Mouse (Mus musculus) layer of hippocampus, adult 2 months (tissue): ENCODE measurements around the gene Lrrc4b. TPM values are rescaled to one million over a fixed set of nuclear protein-coding genes. Genes with fewer than 3 reads are reported as not detected.

ENCODE experiments used
- DNase-seq, 2 experiments: peaks; one replicate each; pipeline ENCODE4 v3.0.0; 2022; ENCODE audit warnings: low spot score in 2 of 2
- H3K27ac ChIP-seq: fragments of 200-600 bp; 2 replicates; pipeline ENCODE4 v1.8.1; 2022
- H3K4me3 ChIP-seq: fragments of 200-600 bp; 2 replicates; pipeline ENCODE4 v1.8.1; 2022; ENCODE audit warnings: mild to moderate bottlenecking
- CTCF ChIP-seq: fragments of 200-600 bp; conservative IDR thresholded peaks from 2 replicates; pipeline ENCODE4 v1.8.1; 2022; ENCODE audit warnings: antibody characterized with exemption, mild to moderate bottlenecking, moderate library complexity
- total RNA-seq, 2 experiments: library from RNA; stranded (reverse); gene quantifications; 2 replicates each; pipeline ENCODE4 v1.2.3; 2021

Gene Lrrc4b
- total RNA-seq, 2 experiments from 2014 or later: 318 to 334 TPM

GRCm38 (mm10) chr7:44441180-44441579 lies 12.4 kb downstream of the Lrrc4b start:
- peak; percentile 32 for TF ChIP-seq CTCF
- H3K27ac ChIP-seq: peak overlapping the region; percentile 99
- DNase-seq: no peak
- peak overlapping the region; percentile 78 for H3K4me3 ChIP-seq

DNA sequence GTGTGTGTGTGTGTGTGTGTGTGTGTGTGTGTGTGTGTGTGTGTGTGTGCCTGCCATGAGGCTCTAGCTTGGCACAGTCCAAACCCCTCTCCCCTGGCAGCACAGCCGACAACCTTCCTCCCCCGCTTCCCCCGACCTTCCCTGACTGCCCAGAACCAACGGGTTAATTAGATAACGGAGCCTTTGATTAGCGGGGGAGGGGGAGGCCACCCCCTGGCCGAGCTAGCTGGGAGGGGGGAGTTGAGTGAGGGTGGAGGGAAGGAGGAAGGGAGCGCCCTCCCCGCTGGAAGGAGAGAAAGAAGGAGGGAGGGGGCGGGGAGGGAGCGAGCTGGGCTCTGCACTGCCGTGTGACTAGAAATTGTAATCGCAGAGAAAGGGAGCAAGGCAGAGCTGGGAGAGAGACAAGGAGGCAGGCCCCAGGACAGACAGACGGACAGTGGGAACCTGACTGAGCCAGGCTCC lies 12.9 kb downstream of the Lrrc4b start:
- no peak for TF ChIP-seq CTCF
- H3K27ac ChIP-seq: peak overlapping the region; percentile 99
- DNase-seq: peak; percentile 61 to 74
- H3K4me3 ChIP-seq: peak overlapping the region; percentile 78

GRCm38 (mm10) chr7:44442407-44442821 lies 13.6 kb downstream of the Lrrc4b start:
- peak overlapping the region; percentile 78 for H3K4me3 ChIP-seq
- H3K27ac ChIP-seq: peak overlapping the region; percentile 99
- no peak for DNase-seq
- TF ChIP-seq CTCF: no peak

DNA sequence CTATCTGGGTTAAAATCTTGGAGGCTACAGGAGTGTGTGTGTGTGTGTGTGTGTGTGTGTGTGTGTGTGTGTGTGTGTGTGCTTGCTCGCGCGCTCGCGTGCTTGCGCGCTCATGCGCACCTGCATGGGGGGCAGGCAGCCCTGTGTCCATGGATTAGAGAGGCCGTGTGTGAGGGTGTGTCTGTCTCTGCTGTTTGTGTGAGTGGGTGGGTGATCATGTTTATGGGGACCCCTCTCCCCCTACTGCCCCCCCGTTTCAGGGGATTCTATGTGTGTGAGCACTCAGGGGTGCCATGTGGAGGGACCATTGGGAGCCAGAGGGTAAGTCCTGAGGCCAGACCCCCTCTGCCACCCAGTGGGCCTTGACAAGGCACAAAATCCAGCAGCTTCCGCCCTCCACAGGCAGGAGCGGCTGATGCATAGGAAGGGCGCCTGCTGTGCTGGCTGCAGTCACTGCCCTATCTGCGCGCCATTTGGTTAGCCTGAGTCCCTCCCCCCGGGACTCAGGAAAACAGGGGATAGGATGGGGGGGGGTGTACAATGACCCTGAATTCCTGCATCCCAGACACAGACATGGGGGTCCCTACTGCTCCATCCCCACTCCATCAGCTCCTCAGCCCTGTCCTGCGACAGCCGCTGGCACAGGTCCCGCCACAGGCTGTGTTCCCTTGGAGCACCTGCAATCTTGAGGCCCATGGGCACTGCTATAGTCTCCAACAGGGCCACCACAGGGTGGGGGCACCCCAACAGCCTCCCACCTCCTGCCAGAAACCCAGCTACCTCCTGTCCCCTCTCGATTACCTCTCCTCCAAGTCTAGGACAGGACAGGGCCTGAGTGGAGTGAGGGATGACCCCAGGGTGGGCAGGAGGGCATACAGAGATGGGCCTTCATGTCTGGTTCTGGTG lies 14.7 kb downstream of the Lrrc4b start:
- Histone ChIP-seq H3K27ac (peak overlapping the region; percentile 99), H3K4me3 (peak overlapping the region; percentile 78)
- no peak for DNase-seq
- TF ChIP-seq CTCF: peak; percentile 56

DNA sequence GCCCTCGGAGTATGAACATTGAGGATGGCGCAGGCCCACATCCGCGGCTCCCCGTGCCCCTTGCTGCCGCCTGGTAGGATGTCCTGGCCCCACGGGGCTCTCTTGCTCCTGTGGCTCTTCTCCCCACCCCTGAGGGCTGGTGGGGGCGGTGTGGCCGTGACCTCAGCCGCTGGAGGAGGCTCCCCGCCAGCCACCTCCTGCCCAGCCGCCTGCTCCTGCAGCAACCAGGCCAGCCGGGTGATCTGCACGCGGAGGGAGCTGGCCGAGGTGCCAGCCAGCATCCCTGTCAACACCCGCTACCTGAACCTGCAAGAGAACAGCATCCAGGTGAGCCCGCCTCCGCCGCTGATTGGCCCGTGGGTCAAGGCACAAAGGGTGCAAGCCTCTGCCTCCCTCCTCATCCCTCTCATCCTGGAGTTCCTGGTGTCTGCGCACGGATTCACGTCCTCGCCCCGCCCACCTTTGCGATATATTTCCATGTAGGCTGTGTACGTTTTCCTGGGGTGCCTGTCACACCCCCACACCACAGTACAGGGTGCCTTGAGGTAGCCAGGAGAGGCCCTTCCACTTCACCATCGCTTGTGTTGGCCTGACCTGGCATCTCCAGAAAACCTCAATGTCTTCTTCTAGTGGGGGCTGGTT lies 16.2 kb downstream of the Lrrc4b start:
- no peak for TF ChIP-seq CTCF
- H3K27ac ChIP-seq: peak overlapping the region; percentile 99
- H3K4me3 ChIP-seq: peak overlapping the region; percentile 78
- DNase-seq: no peak

- no peak for TF ChIP-seq CTCF
- Histone ChIP-seq H3K4me3 (peak overlapping the region; percentile 78), H3K27ac (peak overlapping the region; percentile 99)
- no peak for DNase-seq
These were observed 16.7 kb downstream of the Lrrc4b start for GRCm38 (mm10) chr7:44445528-44445923.

- Histone ChIP-seq H3K4me3 (peak overlapping the region; percentile 12), H3K27ac (peak overlapping the region; percentile 99)
- DNase-seq: no peak
- TF ChIP-seq CTCF: peak; percentile 36
These were observed 17.4 kb downstream of the Lrrc4b start for GRCm38 (mm10) chr7:44446070-44446855.

- TF ChIP-seq CTCF: no peak
- DNase-seq: no peak
These were observed 24.4 kb downstream of the Lrrc4b start for GRCm38 (mm10) chr7:44453256-44453655.

GRCm38 (mm10) chr7:44456302-44456701 lies 27.5 kb downstream of the Lrrc4b start:
- Histone ChIP-seq H3K4me3 (no peak overlapping the region), H3K27ac (no peak overlapping the region)
- no peak for DNase-seq
- TF ChIP-seq CTCF: no peak

More at GRCm38 (mm10) chr7:44453256-44453655, 24.4 kb downstream of the Lrrc4b start:
- Histone ChIP-seq H3K27ac (peak overlapping the region; percentile 43; the same call in 1 of the 2 replicates), H3K4me3 (no peak overlapping the region)

- Histone ChIP-seq H3K27ac (peak overlapping the region; percentile 46; the same call in 1 of the 2 replicates), H3K4me3 (no peak overlapping the region)
- no peak for DNase-seq
- no peak for TF ChIP-seq CTCF
These were observed 31.2 kb downstream of the Lrrc4b start for GRCm38 (mm10) chr7:44460067-44460466.

DNA sequence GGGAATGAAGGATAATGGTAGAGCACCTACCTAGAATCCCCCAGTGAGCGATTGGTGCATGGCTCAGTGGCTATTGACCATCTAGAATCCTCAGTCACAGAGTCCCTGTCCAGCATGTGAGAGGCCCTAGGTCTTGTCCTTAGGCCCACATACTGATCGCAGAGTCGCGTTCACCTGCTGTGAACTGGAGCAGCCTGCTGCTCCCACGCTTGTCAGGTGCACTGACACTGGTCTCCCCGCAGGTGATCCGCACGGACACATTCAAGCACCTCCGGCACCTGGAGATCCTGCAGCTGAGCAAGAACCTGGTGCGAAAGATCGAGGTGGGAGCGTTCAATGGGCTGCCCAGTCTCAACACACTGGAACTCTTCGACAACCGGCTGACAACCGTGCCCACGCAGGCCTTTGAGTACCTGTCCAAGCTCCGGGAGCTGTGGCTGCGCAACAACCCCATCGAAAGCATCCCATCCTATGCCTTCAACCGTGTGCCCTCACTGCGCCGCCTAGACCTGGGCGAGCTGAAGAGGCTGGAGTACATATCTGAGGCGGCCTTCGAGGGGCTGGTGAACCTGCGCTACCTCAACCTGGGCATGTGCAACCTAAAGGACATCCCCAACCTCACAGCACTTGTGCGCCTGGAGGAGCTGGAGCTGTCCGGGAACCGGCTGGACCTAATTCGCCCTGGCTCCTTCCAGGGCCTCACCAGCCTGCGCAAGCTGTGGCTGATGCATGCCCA lies 32.1 kb downstream of the Lrrc4b start:
- no peak for DNase-seq
- Histone ChIP-seq H3K4me3 (no peak overlapping the region), H3K27ac (no peak overlapping the region)
- TF ChIP-seq CTCF: no peak

- TF ChIP-seq CTCF: no peak
- H3K27ac ChIP-seq: peak overlapping the region; percentile 96
- DNase-seq: peak in 1 of 2 experiments; percentile 11
- H3K4me3 ChIP-seq: no peak overlapping the region
These were observed 32.8 kb downstream of the Lrrc4b start for GRCm38 (mm10) chr7:44461503-44462217.
